Mouse (Mus musculus): ENCODE results near the gene Ifna4. TPM values are rescaled to one million over a fixed set of nuclear protein-coding genes. Genes with fewer than 3 reads are reported as not detected.
"Not testable (repeated sequence)": the region's sequence is repeated elsewhere in the genome, so short reads cannot be mapped to it uniquely, and the experiment has no call there.

The Ifna4 gene
- polyA plus RNA-seq, 1 experiment, result not detected

- TF ChIP-seq POLR2A (IDR thresholded peaks at IDR 0.05; ENCODE audit: low read depth, low read length), result no peak
- no peak for TF ChIP-seq CTCF (IDR thresholded peaks at IDR 0.05; ENCODE audit: borderline replicate concordance, insufficient read depth, low read length)
- no peak overlapping the region for H3K4me3 ChIP-seq (ENCODE audit: insufficient read depth, low read length)
These were observed 11.1 kb upstream of the Ifna4 start for GRCm38 (mm10) chr4:88830523-88830922.

GRCm38 (mm10) chr4:88835225-88835624 lies 6.4 kb upstream of the Ifna4 start, which contains the start of gene Ifna5:
Gene Ifna5, plus strand, starts transcription at chr4:88835525.
- not testable (repeated sequence) for H3K4me3 ChIP-seq (ENCODE audit: insufficient read depth, low read length); H3K4me1 ChIP-seq (ENCODE audit: control insufficient read depth, insufficient read depth, low read length); H3K27ac ChIP-seq (ENCODE audit: insufficient read depth, low read length)

More at GRCm38 (mm10) chr4:88830523-88830922, 11.1 kb upstream of the Ifna4 start:
- H3K4me1 ChIP-seq (ENCODE audit: control insufficient read depth, insufficient read depth, low read length), result no peaks in the 10 kb centered on the region
- no peak overlapping the region for H3K27ac ChIP-seq (ENCODE audit: insufficient read depth, low read length)

- H3K4me1 ChIP-seq (ENCODE audit: control insufficient read depth, insufficient read depth, low read length), result no peaks in the 10 kb centered on the region
- H3K4me3 ChIP-seq (ENCODE audit: insufficient read depth, low read length), result no peak overlapping the region
- TF ChIP-seq CTCF (IDR thresholded peaks at IDR 0.05; ENCODE audit: borderline replicate concordance, insufficient read depth, low read length) (no peak), POLR2A (IDR thresholded peaks at IDR 0.05; ENCODE audit: low read depth, low read length) (no peak)
- no peak overlapping the region for H3K27ac ChIP-seq (ENCODE audit: insufficient read depth, low read length)
These were observed 2.8 kb upstream of the Ifna4 start for GRCm38 (mm10) chr4:88838828-88839227.

- no peaks in the 10 kb centered on the region for H3K4me1 ChIP-seq (ENCODE audit: control insufficient read depth, insufficient read depth, low read length)
- H3K4me3 ChIP-seq (ENCODE audit: insufficient read depth, low read length), result no peak overlapping the region
- no peak overlapping the region for H3K27ac ChIP-seq (ENCODE audit: insufficient read depth, low read length)
- TF ChIP-seq CTCF (IDR thresholded peaks at IDR 0.05; ENCODE audit: borderline replicate concordance, insufficient read depth, low read length) (no peak), POLR2A (IDR thresholded peaks at IDR 0.05; ENCODE audit: low read depth, low read length) (no peak)
These were observed 1.6 kb upstream of the Ifna4 start for GRCm38 (mm10) chr4:88840058-88840457.

- no peak overlapping the region for H3K4me3 ChIP-seq (ENCODE audit: insufficient read depth, low read length)
- H3K27ac ChIP-seq (ENCODE audit: insufficient read depth, low read length), result no peak overlapping the region
- TF ChIP-seq POLR2A (IDR thresholded peaks at IDR 0.05; ENCODE audit: low read depth, low read length), result no peak
- no peak for TF ChIP-seq CTCF (IDR thresholded peaks at IDR 0.05; ENCODE audit: borderline replicate concordance, insufficient read depth, low read length)
- H3K4me1 ChIP-seq (ENCODE audit: control insufficient read depth, insufficient read depth, low read length), result no peaks in the 10 kb centered on the region
These were observed 3.7 kb downstream of the Ifna4 start for GRCm38 (mm10) chr4:88845334-88845733.

- Histone ChIP-seq H3K27ac (ENCODE audit: insufficient read depth, low read length) (no peak within 1 kb of the TSS), H3K4me1 (ENCODE audit: control insufficient read depth, insufficient read depth, low read length) (no peaks in the 10 kb centered on the region), H3K4me3 (ENCODE audit: insufficient read depth, low read length) (no peak within 1 kb of the TSS)
- no peak for TF ChIP-seq POLR2A (IDR thresholded peaks at IDR 0.05; ENCODE audit: low read depth, low read length)
- TF ChIP-seq CTCF (IDR thresholded peaks at IDR 0.05; ENCODE audit: borderline replicate concordance, insufficient read depth, low read length), result no peak
These were observed 8.0 kb downstream of the Ifna4 start, which contains the start of gene Ifna1 for GRCm38 (mm10) chr4:88849698-88850097. Gene Ifna1, plus strand, starts transcription at chr4:88850087.

- TF ChIP-seq POLR2A (IDR thresholded peaks at IDR 0.05; ENCODE audit: low read depth, low read length) (no peak), CTCF (IDR thresholded peaks at IDR 0.05; ENCODE audit: borderline replicate concordance, insufficient read depth, low read length) (no peak)
- Histone ChIP-seq H3K4me3 (ENCODE audit: insufficient read depth, low read length) (no peak overlapping the region), H3K27ac (ENCODE audit: insufficient read depth, low read length) (no peak overlapping the region), H3K4me1 (ENCODE audit: control insufficient read depth, insufficient read depth, low read length) (no peaks in the 10 kb centered on the region)
These were observed 9.5 kb downstream of the Ifna4 start for GRCm38 (mm10) chr4:88851026-88851763.

- H3K4me3 ChIP-seq (ENCODE audit: insufficient read depth, low read length), result no peak overlapping the region
- H3K27ac ChIP-seq (ENCODE audit: insufficient read depth, low read length), result no peak overlapping the region
- no peak for TF ChIP-seq CTCF (IDR thresholded peaks at IDR 0.05; ENCODE audit: borderline replicate concordance, insufficient read depth, low read length)
- no peak for TF ChIP-seq POLR2A (IDR thresholded peaks at IDR 0.05; ENCODE audit: low read depth, low read length)
- H3K4me1 ChIP-seq (ENCODE audit: control insufficient read depth, insufficient read depth, low read length), result no peaks in the 10 kb centered on the region
These were observed 17.6 kb downstream of the Ifna4 start for GRCm38 (mm10) chr4:88859214-88859613.

- no peak overlapping the region for H3K27ac ChIP-seq (ENCODE audit: insufficient read depth, low read length)
- TF ChIP-seq CTCF (IDR thresholded peaks at IDR 0.05; ENCODE audit: borderline replicate concordance, insufficient read depth, low read length) (no peak), POLR2A (IDR thresholded peaks at IDR 0.05; ENCODE audit: low read depth, low read length) (no peak)
- no peak overlapping the region for H3K4me3 ChIP-seq (ENCODE audit: insufficient read depth, low read length)
- H3K4me1 ChIP-seq (ENCODE audit: control insufficient read depth, insufficient read depth, low read length), result no peaks in the 10 kb centered on the region
These were observed 21.6 kb downstream of the Ifna4 start for GRCm38 (mm10) chr4:88863309-88863708.

- Histone ChIP-seq H3K4me3 (ENCODE audit: insufficient read depth, low read length) (no peak overlapping the region), H3K27ac (ENCODE audit: insufficient read depth, low read length) (no peak overlapping the region), H3K4me1 (ENCODE audit: control insufficient read depth, insufficient read depth, low read length) (no peaks in the 10 kb centered on the region)
- no peak for TF ChIP-seq POLR2A (IDR thresholded peaks at IDR 0.05; ENCODE audit: low read depth, low read length)
- TF ChIP-seq CTCF (IDR thresholded peaks at IDR 0.05; ENCODE audit: borderline replicate concordance, insufficient read depth, low read length), result no peak
These were observed 22.9 kb downstream of the Ifna4 start for GRCm38 (mm10) chr4:88864599-88864998.
